Mouse (Mus musculus): ENCODE results near the gene Mllt6.
"Not testable (repeated sequence)": the region's sequence is repeated elsewhere in the genome, so short reads cannot be mapped to it uniquely, and the experiment has no call there.

The Mllt6 gene

DNA sequence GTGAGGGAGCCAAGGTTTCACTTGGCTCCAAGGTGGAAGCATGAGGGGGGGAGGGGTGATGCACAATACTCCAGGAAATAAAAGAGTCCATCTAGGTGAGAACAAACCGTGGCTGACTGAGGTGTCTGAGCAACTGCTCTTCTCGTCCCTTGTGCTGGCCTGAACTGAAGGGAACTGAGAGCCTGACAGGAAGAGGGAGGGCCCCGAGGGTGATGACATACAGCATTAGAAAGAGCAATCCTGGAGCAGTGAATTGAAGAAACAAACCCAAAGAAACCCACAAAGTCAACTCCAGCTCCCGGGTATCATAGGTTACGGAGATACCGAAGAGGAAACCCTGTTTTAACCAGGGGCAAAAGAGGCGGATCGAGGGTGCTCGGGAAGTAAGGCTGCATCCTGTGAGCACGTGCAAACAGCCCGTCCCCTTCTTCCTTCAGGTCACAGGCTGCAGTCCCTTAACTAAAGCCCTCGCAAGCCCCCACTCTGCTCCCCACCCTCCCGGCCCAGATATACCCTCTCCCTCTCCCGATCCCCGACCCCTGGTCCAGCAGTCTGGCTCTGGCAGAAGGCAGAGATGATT lies 55.2 kb downstream of the Mllt6 start:
- no peak for DNase-seq

GRCm38 (mm10) chr11:97719041-97719440 lies 55.8 kb downstream of the Mllt6 start:
- no peak for DNase-seq

DNA sequence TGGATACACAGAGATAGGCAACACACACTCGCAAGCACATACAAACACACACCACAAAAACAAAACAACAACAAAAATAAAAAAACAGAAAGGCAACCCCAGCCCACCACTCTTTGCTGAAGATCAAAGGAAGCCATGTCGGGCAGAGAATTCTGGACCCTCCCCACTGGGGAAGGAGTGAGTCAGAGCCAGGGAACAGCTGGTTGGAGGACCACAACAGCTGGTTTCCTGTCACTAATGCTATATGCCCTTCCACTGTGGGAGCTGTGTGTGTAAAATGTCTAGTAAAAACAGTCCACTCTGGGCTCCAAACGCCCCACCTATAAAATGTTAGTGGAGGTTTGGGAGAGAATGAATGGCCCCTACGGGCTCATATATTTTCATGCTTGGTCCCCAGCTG lies 58.1 kb downstream of the Mllt6 start:
- no peak for DNase-seq

DNA sequence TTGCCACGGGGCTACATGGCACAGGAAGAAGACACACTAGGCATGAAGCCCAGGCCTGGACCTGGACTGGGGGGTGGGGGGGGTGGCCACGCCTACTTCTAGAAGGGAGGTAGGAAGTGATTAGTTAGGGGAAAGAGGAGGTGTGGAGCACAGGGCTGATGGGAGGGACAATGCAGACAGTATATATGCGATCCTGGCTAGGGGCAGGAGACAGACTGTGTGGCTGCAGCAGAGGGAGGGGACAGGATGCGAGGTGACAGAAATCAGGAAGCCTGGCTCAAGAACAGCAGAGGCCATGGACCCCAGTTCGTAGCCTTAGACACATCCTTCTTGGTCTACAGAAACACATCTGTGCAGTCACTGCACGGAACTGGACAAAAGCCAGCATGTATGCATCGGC lies 60.5 kb downstream of the Mllt6 start:
- no peak for DNase-seq

DNA sequence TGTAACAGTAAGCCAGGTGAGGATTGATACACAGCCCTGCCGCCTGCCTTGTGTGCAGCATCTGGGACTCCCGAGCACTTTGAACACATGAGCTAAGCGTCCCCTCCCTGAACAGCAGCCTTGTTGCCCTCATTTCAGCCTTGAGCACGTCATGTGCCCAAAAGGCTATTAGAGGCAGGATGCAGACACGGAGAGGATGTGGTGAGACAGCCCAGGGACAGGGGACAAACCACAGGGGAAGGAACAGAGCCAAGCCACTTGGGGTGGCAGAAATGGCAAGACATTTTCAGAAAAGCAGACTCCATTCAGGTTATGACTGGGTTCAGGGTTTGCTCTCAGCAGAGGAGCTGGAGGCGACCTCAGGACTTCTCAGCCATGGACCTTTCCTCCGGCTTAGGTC lies 65.1 kb downstream of the Mllt6 start:
- no peak for DNase-seq

DNA sequence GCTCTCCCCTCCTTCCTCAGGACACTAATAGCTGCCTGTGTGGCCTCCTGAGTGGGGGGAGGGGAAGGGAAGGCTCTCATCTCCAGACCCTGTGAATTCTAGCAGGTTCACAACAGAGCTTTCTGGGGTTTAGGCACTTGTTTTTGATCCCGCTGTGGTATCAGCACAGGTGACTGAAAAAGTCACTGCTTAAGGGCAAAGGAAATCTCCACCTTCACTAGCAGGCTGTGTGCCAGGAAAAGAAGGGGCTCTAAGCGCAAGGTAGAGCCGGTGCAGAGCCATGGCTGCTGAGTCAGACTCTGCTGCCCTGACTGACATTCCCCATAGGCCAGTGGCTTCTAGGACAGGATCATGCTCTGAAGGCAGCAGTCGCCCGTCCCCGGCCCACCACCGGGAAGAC lies 65.5 kb downstream of the Mllt6 start:
- no peak for DNase-seq

GRCm38 (mm10) chr11:97733689-97734088 lies 70.5 kb downstream of the Mllt6 start:
- DNase-seq = peak; percentile 59

GRCm38 (mm10) chr11:97734810-97735209 lies 71.6 kb downstream of the Mllt6 start:
- DNase-seq = not testable (repeated sequence)

Measured in embryo, embryonic 11 days (tissue).